16 mouse cellular contexts compared by ENCODE assay signal in the genomic region with DNA sequence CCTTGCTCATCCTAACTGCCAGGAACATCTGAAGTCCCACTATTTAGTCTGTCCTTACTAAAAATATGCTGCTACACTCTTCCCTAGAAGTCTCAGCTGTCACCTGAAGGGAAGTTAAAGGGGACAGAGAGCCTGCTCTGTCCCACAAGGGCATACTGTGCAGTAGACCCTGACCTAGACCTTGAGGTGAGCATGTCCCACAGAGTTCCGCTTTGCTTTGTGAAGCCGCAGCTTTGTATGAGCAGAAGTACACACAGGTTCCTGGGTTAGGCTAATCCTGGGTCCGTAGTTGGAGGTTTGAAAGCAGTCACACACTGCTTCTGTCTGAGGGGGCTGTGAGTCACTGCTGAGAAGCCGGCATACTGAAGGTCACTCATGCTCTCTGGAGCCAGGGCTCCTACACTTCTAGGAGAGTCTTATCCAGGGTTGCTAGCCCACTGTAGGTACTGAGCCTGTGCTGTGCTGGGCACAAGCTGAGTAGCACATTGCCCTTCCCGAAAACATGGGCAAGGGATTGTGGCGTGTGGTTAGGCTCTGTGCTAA.
DNase-seq lines count a peak whose midpoint lies in the region; ATAC-seq and TF ChIP-seq lines count a peak whose summit lies in the region.
"Had no signal": no experiment of that assay in that cellular context is flagged by ENCODE, and none has a peak within 500 bp of the region (broad histone marks: within the 10 kb centered on the region; RNA-seq: fewer than 3 reads in every experiment).

No protein-coding gene starts in this region.

- ATAC-seq in midbrain, embryonic 14.5 days (ENCODE audit: low FRiP score, low TSS enrichment): no peak

- TF ChIP-seq POLR2A in kidney, adult 2 months (IDR thresholded peaks at IDR 0.05; ENCODE audit: low read depth, low read length): no peak

- no peaks in the 10 kb centered on the region for H3K9me3 ChIP-seq in midbrain, embryonic 14.5 days (ENCODE audit: control insufficient read depth, low read length)
- no peaks in the 10 kb centered on the region for H3K9me3 ChIP-seq in embryonic facial prominence, embryonic 10.5 days
- H3K9me3 ChIP-seq: G1E; neural tube, embryonic 13.5 days had no signal

- no peak overlapping the region for H3K9ac ChIP-seq in midbrain, embryonic 14.5 days (replicated peaks; ENCODE audit: low read length)
- H3K9ac ChIP-seq: neural tube, embryonic 13.5 days had no signal

- H3K36me3 ChIP-seq in kidney, adult 2 months (ENCODE audit: control insufficient read depth, insufficient read depth, low read length): peaks cover 8% of the 10 kb centered on the region
- peaks cover 4% of the 10 kb centered on the region; the same call in 1 of the 2 replicates for H3K36me3 ChIP-seq in midbrain, embryonic 14.5 days (ENCODE audit: control insufficient read depth, insufficient read depth, low read length)
- H3K36me3 ChIP-seq in embryonic facial prominence, embryonic 10.5 days (replicated peaks): peaks cover 78% of the 10 kb centered on the region

- no peaks in the 10 kb centered on the region for H3K27me3 ChIP-seq in kidney, adult 2 months (replicated peaks; ENCODE audit: control insufficient read depth, insufficient read depth, low read length)
- no peaks in the 10 kb centered on the region for H3K27me3 ChIP-seq in midbrain, embryonic 14.5 days (ENCODE audit: control insufficient read depth, insufficient read depth, low read length)
- H3K27me3 ChIP-seq in embryonic facial prominence, embryonic 10.5 days (replicated peaks; ENCODE audit: low read depth, poor library complexity, severe bottlenecking): no peaks in the 10 kb centered on the region
- H3K27me3 ChIP-seq: neural tube, embryonic 13.5 days had no signal

- TF ChIP-seq CTCF in kidney, adult 2 months (conservative IDR thresholded peaks at IDR 0.05; ENCODE audit: insufficient read depth, insufficient read length, low read depth, low read length): no peak

- peak overlapping the region; percentile 99 for H3K27ac ChIP-seq in kidney, adult 2 months (ENCODE audit: insufficient read depth, low read depth, low read length)
- peak overlapping the region; percentile 41; the same call in 1 of the 2 replicates for H3K27ac ChIP-seq in midbrain, embryonic 14.5 days (replicated peaks; ENCODE audit: low read depth, low read length)
- H3K27ac ChIP-seq in embryonic facial prominence, embryonic 10.5 days (replicated peaks): no peak overlapping the region
- H3K27ac ChIP-seq: neural tube, embryonic 13.5 days had no signal

- H3K4me1 ChIP-seq in kidney, adult 2 months (ENCODE audit: control insufficient read depth, insufficient read depth, low read length): peaks cover 41% of the 10 kb centered on the region
- peaks cover 18% of the 10 kb centered on the region for H3K4me1 ChIP-seq in midbrain, embryonic 14.5 days (ENCODE audit: control insufficient read depth, insufficient read depth, low read length)
- peaks cover 23% of the 10 kb centered on the region for H3K4me1 ChIP-seq in embryonic facial prominence, embryonic 10.5 days

- intact Hi-C loops in left cerebral cortex, postnatal 10 days (cut with DNase I): no loop called here

- peak; percentile 71 to 82 for DNase-seq in adrenal gland, adult (ENCODE audit: inconsistent age in 2 of 2, low spot score in 1 of 2)
- DNase-seq in adrenal gland, postnatal 4 days (ENCODE audit: low spot score in 2 of 2): no peak
- no peak for DNase-seq in kidney, adult 2 months
- no peak for DNase-seq in kidney, adult 11 months
- DNase-seq in adrenal gland, postnatal 25 days: peak; percentile 31
- DNase-seq in midbrain, embryonic 14.5 days: no peak
- no peak for DNase-seq in embryonic facial prominence, embryonic 10.5 days (ENCODE audit: low spot score)
- no peak for DNase-seq in left cerebral cortex, postnatal 10 days (ENCODE audit: extremely low spot score in 1 of 2, low spot score in 2 of 2)
- DNase-seq: cerebellum, postnatal 36 days; gastrocnemius, adult 2 months; kidney, adult 9 months; spleen, adult 18-20 months; thymus, postnatal 4 days had no signal

- H3K4me3 ChIP-seq in kidney, adult 2 months (ENCODE audit: insufficient read depth, low read depth, low read length): no peak overlapping the region
- H3K4me3 ChIP-seq in midbrain, embryonic 14.5 days (replicated peaks; ENCODE audit: low read depth, low read length): no peak overlapping the region
- no peak overlapping the region for H3K4me3 ChIP-seq in embryonic facial prominence, embryonic 10.5 days
- H3K4me3 ChIP-seq: erythroblast, embryonic 14.5 days; gastrocnemius, adult 2 months; neural tube, embryonic 13.5 days had no signal

- 59% methylated on average over 6 of the region's 6 CpGs for WGBS in kidney, adult 2 months
- 84% methylated on average over 6 of the region's 6 CpGs for WGBS in midbrain, embryonic 14.5 days
- WGBS in embryonic facial prominence, embryonic 10.5 days: 89% methylated on average over 6 of the region's 6 CpGs

- no peak overlapping the region for H3K4me2 ChIP-seq in midbrain, embryonic 14.5 days (ENCODE audit: low read length)
- H3K4me2 ChIP-seq: neural tube, embryonic 13.5 days had no signal

Comparison
In these comparisons a context has a peak if more than half of its experiments do, and no peak if none do; other contexts are left out.
1. DNase-seq: peak in adrenal gland, adult (2 of 2) and adrenal gland, postnatal 25 days (single experiment); none in adrenal gland, postnatal 4 days (0 of 2), kidney, adult 2 months (single experiment), kidney, adult 11 months (single experiment), midbrain, embryonic 14.5 days (single experiment), embryonic facial prominence, embryonic 10.5 days (single experiment) and left cerebral cortex, postnatal 10 days (0 of 2).